Mouse (Mus musculus): ENCODE measurements around the gene Neurog2. TPM values are rescaled to one million over a fixed set of nuclear protein-coding genes. Genes with fewer than 3 reads are reported as not detected.

Gene Neurog2
- polyA plus RNA-seq (2012; rRNA removed), result not detected in 2 replicates

GRCm38 (mm10) chr3:127633080-127634032, at the start of gene Neurog2:
Gene Neurog2 (plus strand): TSS chr3:127633135.

Other genes starting within 250 kb of the Neurog2 start
- gene Ank2, start 133.8 kb upstream of the Neurog2 start, polyA plus RNA-seq (2012; rRNA removed), result 7.2 and 8.2 TPM in 2 replicates
- gene Larp7, start 79.8 kb upstream of the Neurog2 start, polyA plus RNA-seq (2012; rRNA removed), result 11.1 and 12.2 TPM in 2 replicates
- gene Zgrf1, start 79.6 kb upstream of the Neurog2 start, polyA plus RNA-seq (2012; rRNA removed), result 2.3 and 2.7 TPM in 2 replicates
- 1.0 and 1.1 TPM in 2 replicates for gene Alpk1, start 147.4 kb downstream of the Neurog2 start, polyA plus RNA-seq (2012; rRNA removed)
- gene Tifa, start 156.7 kb downstream of the Neurog2 start, polyA plus RNA-seq (2012; rRNA removed), result 8.6 and 10.2 TPM in 2 replicates
- gene Ap1ar, start 204.4 kb downstream of the Neurog2 start, polyA plus RNA-seq (2012; rRNA removed), result 10.5 and 11.4 TPM in 2 replicates